Mouse (Mus musculus): Measurements from ENCODE around the gene Rhbdf1.

GRCm38 (mm10) chr11:32223297-32223967 is 1.3 kb upstream of the Rhbdf1 start:
- TF ChIP-seq CTCF (IDR thresholded peaks at IDR 0.05; ENCODE audit: low read depth) = peak; percentile 33; the same call in 1 of the 2 replicates
- TF ChIP-seq EP300 (optimal IDR thresholded peaks at IDR 0.05) = no peak
